Mouse (Mus musculus) liver, embryonic 15.5 days (tissue): ENCODE measurements at regions not wholly inside any gene's neighbourhood (a gene's known extent, or its start where the extent isn't known, plus 50 kb on each side); places are given as distances from the start of the nearest gene placed in this dataset.

ENCODE experiments used
- ATAC-seq: fragments of 200-750 bp; cut with Nextera tagmentation; 2 replicates; pipeline ENCODE4 v1.8.0; 2017; ENCODE audit warnings: moderate number of reproducible peaks, mild to moderate bottlenecking, moderate library complexity; ENCODE audit not compliant: insufficient read depth
- H3K27ac ChIP-seq: fragments of 300-500 bp; sonication (generic); replicated peaks from 2 replicates; pipeline ENCODE4 v1.5.1; 2015; ENCODE audit warnings: mild to moderate bottlenecking, inconsistent platforms
- H3K27me3 ChIP-seq: fragments of 300-500 bp; sonication (generic); 2 replicates; pipeline ENCODE4 v1.6.1; 2015; ENCODE audit warnings: mild to moderate bottlenecking, inconsistent platforms
- H3K36me3 ChIP-seq: fragments of 300-500 bp; sonication (generic); replicated peaks from 2 replicates; pipeline ENCODE4 v1.6.1; 2015; ENCODE audit warnings: moderate library complexity, mild to moderate bottlenecking, inconsistent platforms
- H3K4me1 ChIP-seq: fragments of 300-500 bp; sonication (generic); replicated peaks from 2 replicates; pipeline ENCODE4 v1.6.1; 2015; ENCODE audit warnings: inconsistent platforms
- H3K4me2 ChIP-seq: fragments of 300-500 bp; sonication (generic); 2 replicates; pipeline ENCODE4 v1.6.1; 2015; ENCODE audit warnings: moderate library complexity, mild to moderate bottlenecking, inconsistent platforms
- H3K4me3 ChIP-seq: fragments of 300-500 bp; sonication (generic); replicated peaks from 2 replicates; pipeline ENCODE4 v1.5.1; 2015; ENCODE audit warnings: mild to moderate bottlenecking, inconsistent platforms
- H3K9ac ChIP-seq: fragments of 300-500 bp; sonication (generic); 2 replicates; pipeline ENCODE4 v1.6.1; 2015; ENCODE audit warnings: moderate library complexity, mild to moderate bottlenecking, inconsistent platforms
- H3K9me3 ChIP-seq: fragments of 300-500 bp; sonication (generic); replicated peaks from 2 replicates; pipeline ENCODE4 v1.6.1; 2016; ENCODE audit warnings: inconsistent platforms
- WGBS: fragments of 180-500 bp; shearing (Covaris S2); methylation state at CpG from one replicate; pipeline ENCODE4 v1.1.7; 2015; ENCODE audit warnings: mixed read lengths; ENCODE audit not compliant: insufficient replicate concordance; 5-methylcytosine and 5-hydroxymethylcytosine counted together

DNA sequence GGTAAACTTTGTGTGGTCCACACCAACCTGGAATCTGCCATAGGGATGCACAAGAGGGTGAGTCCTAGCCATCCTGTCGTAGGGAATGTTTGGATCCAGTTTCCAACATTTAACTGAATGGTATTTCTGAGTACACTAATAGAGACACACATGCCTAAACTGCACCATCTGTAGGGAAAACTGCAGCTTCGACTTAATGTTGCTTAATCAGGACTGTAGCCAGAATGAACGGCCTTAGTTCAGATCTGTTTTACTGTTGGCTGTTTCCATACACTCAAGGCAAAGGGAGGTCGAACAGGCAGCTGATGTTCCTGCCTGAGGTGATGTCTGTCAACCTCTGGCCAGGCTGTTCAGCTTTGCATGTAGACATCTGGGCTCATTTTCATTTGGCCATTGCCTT, 399.0 kb upstream of the Tmem132c start:
- Histone ChIP-seq H3K27ac (no peak overlapping the region), H3K4me3 (no peak overlapping the region), H3K27me3 (no peaks in the 10 kb centered on the region), H3K36me3 (no peaks in the 10 kb centered on the region), H3K9ac (no peak overlapping the region), H3K4me2 (no peak overlapping the region), H3K9me3 (0 out of 2 replicates have a peak, but pooled peaks cover 6% of the 10 kb centered on the region), H3K4me1 (no peaks in the 10 kb centered on the region)
- 44% methylated on average over 4 of the region's 4 CpGs for WGBS
- ATAC-seq: no peak

DNA sequence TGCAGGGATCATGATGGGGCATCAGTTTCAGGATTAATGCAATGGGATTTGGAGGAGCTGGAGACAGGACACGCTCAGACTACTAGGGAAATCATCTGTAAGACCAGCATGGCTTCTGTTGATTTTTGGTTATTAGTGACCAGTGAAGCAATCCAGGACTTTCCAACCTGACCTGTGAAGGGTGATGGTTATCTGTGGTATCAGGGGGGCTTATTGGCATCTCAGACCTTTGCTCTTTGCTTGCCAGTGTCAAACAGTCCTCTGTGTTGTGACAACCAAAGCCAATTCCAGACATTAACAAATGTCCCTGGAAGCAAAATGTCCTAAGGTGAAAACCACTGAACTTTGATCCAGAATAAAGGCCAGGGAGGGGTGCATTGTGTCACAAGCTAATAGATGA, 379.5 kb upstream of the Tmem132c start:
- WGBS: 51% methylated on average over 1 of the region's 1 CpGs
- Histone ChIP-seq H3K4me2 (no peak overlapping the region), H3K9me3 (0 out of 2 replicates have a peak, but pooled peaks cover 2% of the 10 kb centered on the region), H3K27ac (no peak overlapping the region), H3K4me3 (no peak overlapping the region), H3K4me1 (no peaks in the 10 kb centered on the region), H3K36me3 (no peaks in the 10 kb centered on the region), H3K27me3 (no peaks in the 10 kb centered on the region), H3K9ac (no peak overlapping the region)
- ATAC-seq: no peak

DNA sequence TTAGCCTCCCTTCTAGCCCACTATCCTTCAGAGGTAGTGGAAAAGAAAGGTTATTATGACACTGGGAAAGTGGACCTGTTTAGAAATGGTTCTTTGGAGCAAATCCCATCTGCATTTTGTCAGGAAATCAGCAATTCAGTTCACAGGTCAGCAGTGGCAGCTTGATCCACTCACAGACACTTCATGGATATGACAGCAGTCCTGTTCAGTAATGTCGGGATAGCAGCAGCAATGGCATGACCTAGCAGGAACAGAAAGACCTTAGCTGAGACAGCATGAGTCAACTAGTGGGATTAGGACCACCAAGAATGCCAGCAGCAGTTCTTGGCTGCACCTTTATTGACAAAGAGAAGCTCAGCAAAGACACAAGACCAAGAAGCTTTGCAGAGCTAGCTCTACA, 365.8 kb upstream of the Tmem132c start:
- H3K36me3 ChIP-seq: no peaks in the 10 kb centered on the region
- H3K4me2 ChIP-seq: no peak overlapping the region
- no peaks in the 10 kb centered on the region for H3K4me1 ChIP-seq
- H3K9me3 ChIP-seq: no peaks in the 10 kb centered on the region
- no peak overlapping the region for H3K9ac ChIP-seq
- H3K27me3 ChIP-seq: no peaks in the 10 kb centered on the region
- H3K27ac ChIP-seq: no peak overlapping the region
- H3K4me3 ChIP-seq: no peak overlapping the region
- no peak for ATAC-seq
- 68% methylated on average over 1 of the region's 1 CpGs for WGBS

DNA sequence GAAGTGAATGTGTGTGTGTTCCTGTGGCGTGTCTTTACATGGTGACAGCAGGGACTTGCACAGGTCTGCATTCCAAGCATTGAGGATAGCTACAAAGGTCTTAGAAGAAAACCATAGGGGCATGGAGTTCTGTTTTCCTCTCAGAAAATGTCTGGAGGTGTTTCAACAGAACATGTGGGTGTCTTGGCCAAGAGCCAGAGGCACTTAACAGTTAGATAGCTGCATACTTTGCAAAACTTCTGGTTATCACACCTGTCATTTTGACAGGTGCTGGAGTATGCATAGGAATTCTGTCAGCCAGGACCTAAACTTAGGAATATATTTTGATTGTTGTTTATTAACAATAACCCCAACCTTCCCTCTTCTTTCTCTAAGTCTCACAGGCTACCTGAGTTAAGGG, 350.9 kb upstream of the Tmem132c start:
- Histone ChIP-seq H3K9me3 (0 out of 2 replicates have a peak, but pooled peaks cover 4% of the 10 kb centered on the region), H3K36me3 (no peaks in the 10 kb centered on the region), H3K4me1 (no peaks in the 10 kb centered on the region), H3K27me3 (no peaks in the 10 kb centered on the region), H3K4me2 (no peak overlapping the region), H3K4me3 (no peak overlapping the region), H3K27ac (no peak overlapping the region), H3K9ac (no peak overlapping the region)
- WGBS: 58% methylated on average over 1 of the region's 1 CpGs
- ATAC-seq: no peak

DNA sequence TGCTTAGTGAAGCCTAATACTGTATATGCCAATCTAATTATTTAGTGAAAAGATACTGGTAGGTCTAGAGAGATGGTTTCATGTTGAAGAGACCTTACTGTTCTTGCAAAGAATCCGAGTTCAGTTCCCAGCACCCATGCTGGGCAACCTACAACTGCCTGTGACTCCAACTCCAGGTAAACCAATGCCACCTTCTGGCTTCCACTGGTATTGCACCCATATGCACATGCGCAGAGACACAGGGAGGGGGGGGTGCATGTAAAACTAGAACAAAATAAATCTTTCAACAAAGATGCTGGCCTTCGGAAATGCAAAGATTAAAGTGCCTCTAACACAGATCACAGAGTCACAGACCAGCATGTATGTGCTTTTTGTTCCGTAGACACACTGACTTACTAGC, 348.5 kb upstream of the Tmem132c start:
- no peak overlapping the region for H3K4me3 ChIP-seq
- H3K9ac ChIP-seq: no peak overlapping the region
- 58% methylated on average over 4 of the region's 4 CpGs for WGBS
- H3K4me2 ChIP-seq: no peak overlapping the region
- ATAC-seq: no peak
- no peak overlapping the region for H3K27ac ChIP-seq
- H3K9me3 ChIP-seq: peaks cover 10% of the 10 kb centered on the region; the same call in 1 of the 2 replicates
- no peaks in the 10 kb centered on the region for H3K4me1 ChIP-seq
- H3K27me3 ChIP-seq: no peaks in the 10 kb centered on the region
- H3K36me3 ChIP-seq: no peaks in the 10 kb centered on the region

DNA sequence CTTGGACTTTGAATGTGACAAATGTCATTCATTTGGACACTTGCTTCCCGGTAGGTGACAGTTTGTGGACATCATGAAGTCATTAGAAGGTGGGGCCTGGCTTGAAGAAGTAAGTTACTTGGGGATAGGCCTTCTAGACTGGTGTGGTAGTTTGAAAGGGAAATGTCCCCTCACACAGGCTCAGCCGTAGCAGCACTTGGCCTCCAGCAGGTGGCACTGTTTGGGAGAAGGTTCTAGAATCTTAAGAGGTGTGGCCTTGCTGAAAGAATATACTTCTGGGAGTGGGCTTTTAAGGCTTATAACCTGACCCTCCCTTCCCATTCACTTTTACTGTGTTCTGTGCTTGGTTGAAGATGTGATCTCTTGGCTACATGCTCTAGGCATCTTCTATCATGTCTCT, 331.5 kb upstream of the Tmem132c start:
- 56% methylated on average over 2 of the region's 2 CpGs for WGBS
- no peak for ATAC-seq

GRCm38 (mm10) chr5:126917300-126917699, 324.3 kb upstream of the Tmem132c start:
- Histone ChIP-seq H3K4me1 (no peaks in the 10 kb centered on the region), H3K36me3 (no peaks in the 10 kb centered on the region), H3K4me2 (no peak overlapping the region), H3K27ac (no peak overlapping the region), H3K9me3 (no peaks in the 10 kb centered on the region), H3K27me3 (no peaks in the 10 kb centered on the region), H3K9ac (no peak overlapping the region), H3K4me3 (no peak overlapping the region)
- no peak for ATAC-seq
- 58% methylated on average over 7 of the region's 7 CpGs for WGBS

More for the DNA sequence above, 331.5 kb upstream of the Tmem132c start:
- no peak overlapping the region for H3K27ac ChIP-seq
- no peaks in the 10 kb centered on the region for H3K4me1 ChIP-seq
- no peaks in the 10 kb centered on the region for H3K9me3 ChIP-seq
- no peaks in the 10 kb centered on the region for H3K27me3 ChIP-seq
- H3K9ac ChIP-seq: no peak overlapping the region
- no peaks in the 10 kb centered on the region for H3K36me3 ChIP-seq
- no peak overlapping the region for H3K4me2 ChIP-seq
- H3K4me3 ChIP-seq: no peak overlapping the region

- Histone ChIP-seq H3K27ac (no peak overlapping the region), H3K9me3 (no peaks in the 10 kb centered on the region; the same call in none of the 2 replicates), H3K4me3 (no peak overlapping the region), H3K27me3 (no peaks in the 10 kb centered on the region), H3K36me3 (no peaks in the 10 kb centered on the region), H3K9ac (no peak overlapping the region), H3K4me2 (no peak overlapping the region), H3K4me1 (no peaks in the 10 kb centered on the region)
- no peak for ATAC-seq
- 41% methylated on average over 2 of the region's 2 CpGs for WGBS
These were observed 308.1 kb upstream of the Tmem132c start for GRCm38 (mm10) chr5:126933466-126933865.

DNA sequence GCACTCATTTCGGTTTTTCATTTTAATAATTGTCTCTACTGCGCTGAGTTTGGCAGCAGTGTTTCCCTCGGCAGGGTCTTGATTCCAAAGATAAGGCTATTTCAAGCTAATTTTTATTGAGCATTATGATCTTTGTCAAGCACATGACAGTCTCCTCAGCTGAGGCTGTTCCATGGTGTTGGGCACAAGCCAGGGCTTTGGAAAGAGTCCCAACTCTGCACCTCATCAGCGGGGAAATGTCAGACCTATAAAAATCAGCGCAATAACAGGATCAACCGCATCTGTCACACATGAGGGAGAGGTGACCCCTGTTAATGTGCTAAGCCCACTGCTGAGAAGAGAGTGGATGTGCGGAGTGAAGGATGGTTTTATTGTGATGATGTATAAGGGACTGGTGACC, 296.7 kb upstream of the Tmem132c start:
- Histone ChIP-seq H3K27ac (no peak overlapping the region), H3K4me3 (no peak overlapping the region), H3K36me3 (no peaks in the 10 kb centered on the region), H3K4me2 (no peak overlapping the region), H3K9ac (no peak overlapping the region), H3K4me1 (no peaks in the 10 kb centered on the region), H3K27me3 (no peaks in the 10 kb centered on the region), H3K9me3 (peaks cover 5% of the 10 kb centered on the region; the same call in 1 of the 2 replicates)
- no peak for ATAC-seq
- 62% methylated on average over 7 of the region's 7 CpGs for WGBS

DNA sequence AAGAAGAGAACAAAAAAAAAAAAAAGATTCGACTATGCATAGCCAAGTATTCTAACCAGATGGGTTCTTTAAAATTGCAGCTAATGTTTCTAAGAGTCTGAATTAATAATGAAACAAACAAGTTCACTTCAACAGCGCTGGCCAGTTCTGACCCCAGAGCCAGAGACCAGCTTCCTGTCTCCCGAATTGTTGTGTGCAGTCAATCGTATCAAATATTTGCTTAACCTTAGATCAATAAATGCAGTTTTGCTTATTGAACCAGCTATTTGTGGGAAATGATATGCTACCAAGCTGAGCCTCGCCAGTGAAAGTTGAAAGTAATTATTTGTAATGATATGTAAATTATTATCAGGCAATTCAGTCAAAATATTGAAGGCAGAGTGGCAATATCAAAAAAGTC, 287.4 kb upstream of the Tmem132c start:
- no peak overlapping the region for H3K4me2 ChIP-seq
- H3K27me3 ChIP-seq: no peaks in the 10 kb centered on the region
- no peaks in the 10 kb centered on the region for H3K4me1 ChIP-seq
- no peak overlapping the region for H3K27ac ChIP-seq
- no peak for ATAC-seq
- peaks cover 4% of the 10 kb centered on the region; the same call in 1 of the 2 replicates for H3K9me3 ChIP-seq
- no peak overlapping the region for H3K4me3 ChIP-seq
- no peak overlapping the region for H3K9ac ChIP-seq
- 46% methylated on average over 5 of the region's 5 CpGs for WGBS
- H3K36me3 ChIP-seq: no peaks in the 10 kb centered on the region

DNA sequence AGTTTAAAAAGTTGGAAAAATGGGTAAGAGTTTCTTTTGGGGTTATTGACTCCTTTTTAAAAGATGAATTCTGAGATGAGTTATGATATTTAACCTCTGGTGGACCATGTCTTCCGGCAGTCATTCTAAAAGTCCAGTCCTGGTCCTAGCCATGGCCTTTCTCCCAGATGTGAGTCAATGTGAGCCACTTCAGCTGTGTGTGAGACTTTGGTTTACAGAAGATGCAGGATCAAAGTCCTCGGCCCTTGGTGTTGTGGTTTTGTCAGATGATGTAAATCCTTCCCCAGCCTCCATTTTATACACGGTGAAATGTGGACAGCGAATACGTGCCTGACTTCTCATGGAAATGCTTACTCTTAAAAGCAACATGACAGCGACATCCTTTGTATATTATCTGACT, 287.0 kb upstream of the Tmem132c start:
- Histone ChIP-seq H3K36me3 (no peaks in the 10 kb centered on the region), H3K4me1 (no peaks in the 10 kb centered on the region), H3K4me3 (no peak overlapping the region), H3K9ac (no peak overlapping the region), H3K9me3 (no peaks in the 10 kb centered on the region), H3K27me3 (no peaks in the 10 kb centered on the region), H3K27ac (no peak overlapping the region), H3K4me2 (no peak overlapping the region)
- ATAC-seq: peak; percentile 51; the same call in 1 of the 2 replicates
- WGBS: 67% methylated on average over 6 of the region's 6 CpGs

- no peaks in the 10 kb centered on the region for H3K4me1 ChIP-seq
- H3K4me3 ChIP-seq: no peak overlapping the region
- H3K4me2 ChIP-seq: no peak overlapping the region
- 61% methylated on average over 4 of the region's 4 CpGs for WGBS
- no peak overlapping the region for H3K27ac ChIP-seq
- no peaks in the 10 kb centered on the region for H3K36me3 ChIP-seq
- no peaks in the 10 kb centered on the region for H3K27me3 ChIP-seq
- no peak for ATAC-seq
- no peak overlapping the region for H3K9ac ChIP-seq
- no peaks in the 10 kb centered on the region for H3K9me3 ChIP-seq
These were observed 277.0 kb upstream of the Tmem132c start for GRCm38 (mm10) chr5:126964577-126964976.
